Mouse (Mus musculus) thymus, adult 2 months (tissue): ENCODE measurements around the gene Cxcl5. TPM values are rescaled to one million over a fixed set of nuclear protein-coding genes. Genes with fewer than 3 reads are reported as not detected.

Experiments used
- DNase-seq: peaks from one replicate; pipeline ENCODE4 v3.0.0; 2021
- H3K27ac ChIP-seq: fragments of 200-500 bp; 2 replicates; pipeline ENCODE4 v1.5.1; 2012; ENCODE audit warnings: low read length, control low read depth; ENCODE audit not compliant: control insufficient read depth, insufficient read depth
- H3K27me3 ChIP-seq: fragments of 200-500 bp; 2 replicates; pipeline ENCODE4 v1.6.1; 2012; ENCODE audit warnings: mild to moderate bottlenecking, low read length, moderate library complexity, mixed read lengths; ENCODE audit not compliant: control insufficient read depth, insufficient read depth
- H3K36me3 ChIP-seq: fragments of 200-500 bp; 2 replicates; pipeline ENCODE4 v1.6.1; 2012; ENCODE audit warnings: mild to moderate bottlenecking, low read length, moderate library complexity; ENCODE audit not compliant: control insufficient read depth, insufficient read depth
- H3K4me1 ChIP-seq: fragments of 200-500 bp; replicated peaks from 2 replicates; pipeline ENCODE4 v1.6.1; 2012; ENCODE audit warnings: low read length; ENCODE audit not compliant: control insufficient read depth, insufficient read depth
- H3K4me3 ChIP-seq: fragments of 200-500 bp; 2 replicates; pipeline ENCODE4 v1.5.1; 2012; ENCODE audit warnings: mild to moderate bottlenecking, low read length, control low read depth, moderate library complexity; ENCODE audit not compliant: control insufficient read depth, insufficient read depth
- CTCF ChIP-seq: fragments of 200-500 bp; IDR thresholded peaks from 2 replicates; pipeline ENCODE4 v1.5.1; 2012; ENCODE audit warnings: mild to moderate bottlenecking, control low read depth, low read length, moderate library complexity, borderline replicate concordance; ENCODE audit not compliant: control insufficient read depth, poor library complexity, insufficient read depth; ENCODE audit errors: extremely low read depth
- POLR2A ChIP-seq: fragments of 200-500 bp; IDR thresholded peaks from 2 replicates; pipeline ENCODE4 v1.6.1; 2012; ENCODE audit warnings: mild to moderate bottlenecking, low read length, control low read depth, moderate library complexity; ENCODE audit not compliant: control insufficient read depth, poor library complexity, insufficient read depth; ENCODE audit errors: extremely low read depth
- WGBS: fragments of 180-500 bp; shearing (Covaris S2); methylation state at CpG from one replicate; pipeline ENCODE4 v1.1.7; 2018; 5-methylcytosine and 5-hydroxymethylcytosine counted together
- polyA plus RNA-seq: library from polyadenylated mRNA; depleted of rRNA; stranded (reverse); fragments of >200 nt; gene quantifications from 2 replicates; pipeline ENCODE4 v1.2.3, GENCODE M21; 2012

The Cxcl5 gene
- polyA plus RNA-seq, 1 experiment = 0.92 TPM

DNA sequence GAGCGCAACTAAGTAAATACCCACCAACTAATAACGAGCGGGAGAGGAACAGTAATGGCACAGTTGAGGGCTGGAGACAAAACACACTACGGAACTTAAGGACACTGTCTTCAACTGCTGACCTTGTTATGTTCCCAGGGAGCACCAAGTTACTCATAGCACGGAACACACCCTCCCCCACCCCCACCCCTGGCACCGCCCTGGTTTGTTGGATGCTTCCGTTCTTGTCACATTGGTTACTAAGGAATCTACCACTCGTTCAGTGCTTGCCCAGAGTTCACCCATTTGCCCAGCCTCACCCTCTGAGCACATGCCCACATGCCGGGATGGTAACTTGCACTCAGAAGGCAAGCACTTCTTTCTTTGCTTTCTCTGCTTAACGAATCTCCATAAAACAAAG lies 18.5 kb downstream of the Cxcl5 start:
- Histone ChIP-seq H3K27me3 (no peaks in the 10 kb centered on the region), H3K4me1 (no peaks in the 10 kb centered on the region), H3K36me3 (no peaks in the 10 kb centered on the region), H3K27ac (no peak overlapping the region), H3K4me3 (no peak overlapping the region)
- DNase-seq = no peak
- 95% methylated on average over 10 of the region's 10 CpGs for WGBS
- no peak for TF ChIP-seq POLR2A
- no peak for TF ChIP-seq CTCF

DNA sequence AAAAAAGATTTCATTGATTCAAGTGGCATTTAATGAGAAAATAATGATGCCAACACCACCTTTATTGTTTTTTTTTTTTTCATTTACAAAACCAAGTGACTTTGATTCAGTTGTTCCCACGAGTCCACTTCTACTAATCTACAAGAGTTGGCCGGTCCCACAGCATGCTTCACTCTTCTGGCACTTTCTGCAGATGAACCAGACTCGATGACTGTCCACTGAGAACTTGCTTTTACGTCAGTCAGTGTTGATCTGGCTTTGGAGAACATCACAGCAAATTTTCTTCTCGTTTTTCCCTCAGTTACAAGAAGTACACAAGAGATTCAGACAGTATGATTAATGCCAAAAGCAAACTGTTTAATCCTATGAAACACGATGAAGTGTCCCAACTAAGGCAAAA lies 19.7 kb downstream of the Cxcl5 start:
- H3K4me3 ChIP-seq = no peak overlapping the region
- 87% methylated on average over 6 of the region's 6 CpGs for WGBS

DNA sequence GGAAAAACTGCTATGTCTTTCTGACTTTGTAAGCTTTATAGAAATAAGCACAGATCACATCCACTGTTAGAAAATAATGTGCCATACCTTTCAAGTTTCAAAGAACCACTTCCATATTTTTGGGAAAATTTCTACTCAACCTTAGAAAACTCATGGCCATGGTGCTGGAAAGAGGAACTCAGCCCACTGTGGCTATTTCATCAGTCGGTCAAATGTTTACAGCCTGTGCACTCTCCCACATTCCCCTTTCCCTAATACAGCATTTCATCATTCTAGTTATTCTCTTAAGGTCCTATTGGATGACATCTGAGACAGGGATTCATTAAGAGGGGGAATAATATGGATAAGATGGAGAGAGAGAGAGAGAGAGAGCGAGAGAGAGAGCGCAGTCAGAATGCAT lies 24.5 kb downstream of the Cxcl5 start:
- DNase-seq = no peak
- no peaks in the 10 kb centered on the region for H3K27me3 ChIP-seq
- no peaks in the 10 kb centered on the region for H3K4me1 ChIP-seq
- no peak overlapping the region for H3K27ac ChIP-seq
- no peaks in the 10 kb centered on the region for H3K36me3 ChIP-seq
- no peak for TF ChIP-seq POLR2A
- no peak for TF ChIP-seq CTCF
- H3K4me3 ChIP-seq = no peak overlapping the region
- 73% methylated on average over 3 of the region's 3 CpGs for WGBS

More for the DNA sequence above, 19.7 kb downstream of the Cxcl5 start:
- TF ChIP-seq CTCF = no peak
- TF ChIP-seq POLR2A = no peak
- no peaks in the 10 kb centered on the region for H3K27me3 ChIP-seq
- no peaks in the 10 kb centered on the region for H3K36me3 ChIP-seq
- DNase-seq = no peak
- H3K4me1 ChIP-seq = no peaks in the 10 kb centered on the region
- no peak overlapping the region for H3K27ac ChIP-seq

DNA sequence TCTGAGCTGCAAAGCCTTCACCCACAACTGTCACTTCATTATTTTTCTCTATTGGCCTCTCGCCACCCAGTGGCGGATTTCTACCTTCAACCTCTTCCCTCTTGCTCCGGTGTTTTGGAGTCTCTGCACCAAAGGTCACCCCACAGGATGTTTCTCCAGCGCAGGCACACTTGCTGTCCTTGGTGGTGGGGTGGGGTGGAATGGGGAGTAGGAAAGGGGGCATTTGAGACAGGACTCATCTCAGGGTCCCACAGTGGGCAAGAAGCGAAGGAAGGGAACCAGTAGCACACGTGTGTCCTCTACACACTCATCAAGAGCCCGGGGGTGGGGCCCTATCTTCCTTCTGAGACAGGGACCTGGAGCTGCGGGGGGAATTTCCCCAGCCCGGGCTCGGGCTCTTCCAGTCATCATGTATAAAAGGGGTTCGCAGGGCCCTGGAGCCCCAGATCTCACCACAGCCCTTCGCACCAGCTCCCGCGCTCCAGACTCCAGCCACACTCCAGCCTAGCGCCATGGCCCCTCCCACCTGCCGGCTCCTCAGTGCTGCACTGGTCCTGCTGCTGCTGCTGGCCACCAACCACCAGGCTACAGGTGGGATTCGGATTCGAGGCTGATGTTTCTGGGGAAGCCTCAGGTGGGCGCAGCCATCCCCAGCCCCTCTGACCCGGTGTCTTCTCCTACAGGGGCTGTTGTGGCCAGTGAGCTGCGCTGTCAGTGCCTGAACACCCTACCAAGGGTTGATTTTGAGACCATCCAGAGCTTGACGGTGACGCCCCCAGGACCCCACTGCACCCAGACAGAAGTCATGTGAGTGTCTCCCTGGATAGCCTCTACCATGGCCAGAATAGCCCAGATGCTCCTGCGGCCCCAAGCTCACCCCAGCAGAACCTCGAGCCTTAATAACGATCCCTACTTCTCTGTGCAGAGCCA lies 26.8 kb downstream of the Cxcl5 start, which contains the start of gene Cxcl3:
Gene Cxcl3 (plus strand): TSS at position 445 of the 930 bp plus-strand sequence.
- H3K4me1 ChIP-seq = no peaks in the 10 kb centered on the region
- no peak within 1 kb of the TSS for H3K4me3 ChIP-seq
- WGBS = 35% methylated on average over 26 of the region's 26 CpGs
- H3K27ac ChIP-seq = no peak within 1 kb of the TSS
- no peaks in the 10 kb centered on the region for H3K27me3 ChIP-seq
- TF ChIP-seq POLR2A = no peak
- TF ChIP-seq CTCF = no peak
- DNase-seq = no peak
- H3K36me3 ChIP-seq = no peaks in the 10 kb centered on the region

DNA sequence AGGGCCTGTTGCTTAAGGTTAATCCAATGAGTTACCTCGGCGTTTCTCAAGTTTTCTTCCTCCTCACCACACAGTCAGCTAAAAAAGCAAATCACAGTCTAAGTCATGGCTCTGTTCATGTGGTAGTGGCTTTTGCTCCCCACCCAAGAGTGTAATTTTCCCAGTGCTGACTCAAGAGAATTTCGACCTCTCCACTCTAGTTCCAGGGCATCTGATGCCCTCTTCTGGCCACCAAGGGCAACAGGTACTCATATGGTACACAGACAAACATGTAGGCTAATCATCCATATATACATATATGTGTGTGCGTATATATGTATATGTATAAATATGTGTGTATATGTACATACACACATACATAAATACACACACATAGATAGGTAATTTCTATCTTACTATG lies 29.0 kb downstream of the Cxcl5 start:
- TF ChIP-seq CTCF (no peak), POLR2A (no peak)
- Histone ChIP-seq H3K4me1 (no peaks in the 10 kb centered on the region), H3K27ac (no peak overlapping the region), H3K27me3 (no peaks in the 10 kb centered on the region), H3K4me3 (no peak overlapping the region), H3K36me3 (no peaks in the 10 kb centered on the region)
- WGBS = 87% methylated on average over 4 of the region's 4 CpGs
- no peak for DNase-seq

DNA sequence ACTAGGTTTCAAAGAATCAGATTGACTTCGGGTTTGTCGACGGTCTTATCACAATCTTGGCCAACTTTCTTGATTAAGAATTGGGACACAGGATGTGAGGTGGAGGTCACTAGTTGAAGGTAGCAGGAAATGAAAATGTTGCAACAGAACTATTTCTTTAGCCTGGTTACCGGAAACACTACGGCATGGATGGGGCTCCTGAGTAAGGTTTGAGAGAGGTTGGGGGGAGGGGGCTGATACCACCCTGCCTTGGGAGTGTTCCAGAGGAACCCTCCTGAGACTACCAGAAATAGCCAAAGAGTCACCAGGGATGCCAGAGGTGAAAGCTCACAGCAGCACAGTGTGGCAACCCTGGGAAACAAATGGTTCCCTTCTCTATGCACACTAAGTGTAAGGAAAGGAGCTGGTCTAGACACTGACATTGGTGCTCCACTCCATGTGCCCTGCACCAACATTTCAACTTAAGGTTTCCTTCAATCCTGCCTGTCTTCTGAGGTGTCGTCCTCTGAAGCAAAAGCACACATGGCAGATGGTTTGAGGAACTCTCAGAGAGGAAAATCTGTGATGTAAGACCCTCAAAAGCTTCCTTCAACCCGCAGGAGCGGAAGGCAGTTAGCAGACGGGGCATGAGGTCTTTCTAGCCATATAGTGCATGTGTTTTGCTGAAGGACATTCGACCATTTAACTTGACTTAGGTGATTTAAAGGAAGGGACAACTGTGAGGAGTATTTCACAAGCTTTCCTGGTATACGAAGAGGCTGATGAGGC lies 30.3 kb downstream of the Cxcl5 start:
- DNase-seq = no peak
- WGBS = 15% methylated on average over 11 of the region's 11 CpGs
- H3K4me3 ChIP-seq = no peak overlapping the region
- no peaks in the 10 kb centered on the region for H3K27me3 ChIP-seq
- no peaks in the 10 kb centered on the region for H3K4me1 ChIP-seq
- TF ChIP-seq CTCF (no peak), POLR2A (no peak)
- no peaks in the 10 kb centered on the region for H3K36me3 ChIP-seq
- H3K27ac ChIP-seq = no peak overlapping the region
